Mouse (Mus musculus) C2C12 (cell line): Measurements from ENCODE around the gene Hoxa3.

Source experiments
- CEBPB ChIP-seq: IDR thresholded peaks from one replicate; pipeline ENCODE4 v1.6.1; 2011; ENCODE audit warnings: low read depth, mild to moderate bottlenecking, control low read depth, moderate library complexity
- CTCF ChIP-seq: IDR thresholded peaks from one replicate; pipeline ENCODE4 v1.5.1; 2011; ENCODE audit not compliant: control insufficient read depth, insufficient read depth, insufficient read length
- MAX ChIP-seq: IDR thresholded peaks from one replicate; pipeline ENCODE4 v1.6.1; 2011; ENCODE audit warnings: mild to moderate bottlenecking, control low read depth
- MYOD1 ChIP-seq: IDR thresholded peaks from one replicate; pipeline ENCODE4 v1.6.1; 2011; ENCODE audit warnings: low read depth; ENCODE audit not compliant: control insufficient read depth, insufficient read length
- USF1 ChIP-seq: IDR thresholded peaks from one replicate; pipeline ENCODE4 v1.6.1; 2011; ENCODE audit warnings: low read depth, mild to moderate bottlenecking, control low read depth, moderate library complexity

DNA sequence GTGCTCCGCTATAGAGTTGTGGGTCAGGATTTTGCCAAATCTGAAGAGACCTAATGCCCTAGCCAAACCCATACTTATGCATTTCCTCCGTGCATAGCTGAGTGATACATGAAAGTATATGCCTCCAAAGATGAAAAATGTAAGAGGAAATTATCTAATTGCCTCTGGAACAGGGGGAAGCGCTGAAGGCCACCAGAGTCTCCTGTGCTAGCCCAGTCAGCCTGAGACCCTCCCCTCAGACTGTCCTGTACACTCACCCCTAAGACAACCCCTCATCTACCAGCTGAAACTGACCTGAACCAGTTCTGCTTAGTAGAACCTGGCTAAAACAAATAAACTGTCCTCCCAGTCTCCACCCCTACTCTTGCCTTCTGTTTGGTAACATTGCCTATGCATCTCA, 32.4 kb downstream of the Hoxa3 start:
- TF ChIP-seq CTCF (no peak), USF1 (no peak), MYOD1 (no peak), MAX (no peak), CEBPB (no peak)
